ENCODE assay signal across 14 mouse cellular contexts in genomic region chr5:113889912-113890311, GRCm38 (mm10). TPM values are rescaled to one million over a fixed set of nuclear protein-coding genes. Genes with fewer than 3 reads are reported as not detected.
DNase-seq lines count a peak whose midpoint lies in the region; ATAC-seq lines count a peak whose summit lies in the region.
"Had no signal": no experiment of that assay in that cellular context is flagged by ENCODE, and none has a peak within 500 bp of the region (broad histone marks: within the 10 kb centered on the region; RNA-seq: fewer than 3 reads in every experiment).

No protein-coding gene starts in this region.

- H3K4me3 ChIP-seq in forebrain, embryonic 16.5 days (replicated peaks; ENCODE audit: low read length): no peak overlapping the region
- no peak overlapping the region for H3K4me3 ChIP-seq in forebrain, embryonic 11.5 days (ENCODE audit: low read depth, low read length)
- H3K4me3 ChIP-seq in hindbrain, embryonic 11.5 days (ENCODE audit: low read depth, low read length): no peak overlapping the region
- no peak overlapping the region for H3K4me3 ChIP-seq in hindbrain, embryonic 16.5 days (ENCODE audit: low read length)
- no peak overlapping the region for H3K4me3 ChIP-seq in lung, embryonic 15.5 days
- no peak overlapping the region for H3K4me3 ChIP-seq in intestine, embryonic 15.5 days (replicated peaks)

- DNase-seq in forebrain, embryonic 11.5 days (ENCODE audit: low spot score): no peak
- DNase-seq in hindbrain, embryonic 11.5 days (ENCODE audit: low spot score): peak; percentile 6
- DNase-seq in lung, postnatal 10 days: no peak
- DNase-seq: adrenal gland, postnatal 25 days; B cell, adult 2 months; cerebellum, postnatal 14 days; layer of hippocampus, adult 9-11 months; thymus, postnatal 25 days had no signal

- no peaks in the 10 kb centered on the region for H3K9me3 ChIP-seq in forebrain, embryonic 16.5 days (ENCODE audit: control insufficient read depth, low read length)
- H3K9me3 ChIP-seq in forebrain, embryonic 11.5 days (ENCODE audit: control insufficient read depth, low read length): no peaks in the 10 kb centered on the region
- H3K9me3 ChIP-seq in hindbrain, embryonic 11.5 days (ENCODE audit: control insufficient read depth, low read length): no peaks in the 10 kb centered on the region
- H3K9me3 ChIP-seq in hindbrain, embryonic 16.5 days (ENCODE audit: control insufficient read depth, low read length): no peaks in the 10 kb centered on the region
- no peaks in the 10 kb centered on the region for H3K9me3 ChIP-seq in lung, embryonic 15.5 days
- H3K9me3 ChIP-seq in intestine, embryonic 15.5 days: no peaks in the 10 kb centered on the region

- no peak overlapping the region for H3K9ac ChIP-seq in forebrain, embryonic 16.5 days (replicated peaks; ENCODE audit: low read depth, low read length)
- H3K9ac ChIP-seq in forebrain, embryonic 11.5 days (ENCODE audit: low read length): no peak overlapping the region
- no peak overlapping the region for H3K9ac ChIP-seq in hindbrain, embryonic 11.5 days (ENCODE audit: low read depth, low read length)
- no peak overlapping the region for H3K9ac ChIP-seq in hindbrain, embryonic 16.5 days (ENCODE audit: low read depth, low read length)
- H3K9ac ChIP-seq in lung, embryonic 15.5 days: no peak overlapping the region
- H3K9ac ChIP-seq in intestine, embryonic 15.5 days: no peak overlapping the region

- H3K4me1 ChIP-seq in forebrain, embryonic 16.5 days (replicated peaks; ENCODE audit: control insufficient read depth, insufficient read depth, low read length): peaks cover 47% of the 10 kb centered on the region
- peaks cover 15% of the 10 kb centered on the region; the same call in 1 of the 2 replicates for H3K4me1 ChIP-seq in forebrain, embryonic 11.5 days (replicated peaks; ENCODE audit: control insufficient read depth, insufficient read depth, low read length)
- H3K4me1 ChIP-seq in hindbrain, embryonic 11.5 days (replicated peaks; ENCODE audit: control insufficient read depth, insufficient read depth, low read length): peaks cover 13% of the 10 kb centered on the region
- peaks cover 24% of the 10 kb centered on the region for H3K4me1 ChIP-seq in hindbrain, embryonic 16.5 days (ENCODE audit: control insufficient read depth, insufficient read depth, low read depth, low read length)
- peaks cover 64% of the 10 kb centered on the region for H3K4me1 ChIP-seq in lung, embryonic 15.5 days
- peaks cover 40% of the 10 kb centered on the region for H3K4me1 ChIP-seq in intestine, embryonic 15.5 days (replicated peaks)

- no peaks in the 10 kb centered on the region for H3K27me3 ChIP-seq in forebrain, embryonic 16.5 days (replicated peaks; ENCODE audit: control insufficient read depth, insufficient read depth, low read length)
- H3K27me3 ChIP-seq in forebrain, embryonic 11.5 days (ENCODE audit: control insufficient read depth, insufficient read depth, low read length): no peaks in the 10 kb centered on the region
- H3K27me3 ChIP-seq in hindbrain, embryonic 11.5 days (ENCODE audit: control insufficient read depth, insufficient read depth, low read length): no peaks in the 10 kb centered on the region
- H3K27me3 ChIP-seq in hindbrain, embryonic 16.5 days (replicated peaks; ENCODE audit: control insufficient read depth, insufficient read depth, low read length): no peaks in the 10 kb centered on the region
- no peaks in the 10 kb centered on the region for H3K27me3 ChIP-seq in lung, embryonic 15.5 days
- H3K27me3 ChIP-seq in intestine, embryonic 15.5 days (replicated peaks): no peaks in the 10 kb centered on the region

- no peak for ATAC-seq in forebrain, embryonic 16.5 days
- ATAC-seq in forebrain, embryonic 11.5 days (replicated peaks; ENCODE audit: low FRiP score): no peak
- no peak for ATAC-seq in hindbrain, embryonic 11.5 days (ENCODE audit: low FRiP score)
- no peak for ATAC-seq in hindbrain, embryonic 16.5 days
- ATAC-seq in lung, embryonic 15.5 days (ENCODE audit: borderline replicate concordance, extremely low read depth, low FRiP score, low TSS enrichment): no peak
- no peak for ATAC-seq in intestine, embryonic 15.5 days
- no peak for ATAC-seq in megakaryocyte progenitor cell, adult 5-6 weeks (replicated peaks; ENCODE audit: poor library complexity)

- H3K36me3 ChIP-seq in forebrain, embryonic 16.5 days (ENCODE audit: control insufficient read depth, insufficient read depth): no peaks in the 10 kb centered on the region
- H3K36me3 ChIP-seq in forebrain, embryonic 11.5 days (ENCODE audit: control insufficient read depth, insufficient read depth, low read length): no peaks in the 10 kb centered on the region
- no peaks in the 10 kb centered on the region for H3K36me3 ChIP-seq in hindbrain, embryonic 11.5 days (ENCODE audit: control insufficient read depth, insufficient read depth, low read length)
- H3K36me3 ChIP-seq in hindbrain, embryonic 16.5 days (ENCODE audit: control insufficient read depth, insufficient read depth, low read length): no peaks in the 10 kb centered on the region
- no peaks in the 10 kb centered on the region for H3K36me3 ChIP-seq in lung, embryonic 15.5 days
- H3K36me3 ChIP-seq in intestine, embryonic 15.5 days: no peaks in the 10 kb centered on the region

- H3K27ac ChIP-seq in forebrain, embryonic 16.5 days (ENCODE audit: low read length): peak overlapping the region; percentile 20; the same call in 1 of the 2 replicates
- no peak overlapping the region for H3K27ac ChIP-seq in forebrain, embryonic 11.5 days (ENCODE audit: low read depth, low read length)
- no peak overlapping the region for H3K27ac ChIP-seq in hindbrain, embryonic 11.5 days (ENCODE audit: low read depth, low read length)
- no peak overlapping the region for H3K27ac ChIP-seq in hindbrain, embryonic 16.5 days (ENCODE audit: low read depth, low read length)
- H3K27ac ChIP-seq in lung, embryonic 15.5 days: peak overlapping the region; percentile 64
- H3K27ac ChIP-seq in intestine, embryonic 15.5 days: peak overlapping the region; percentile 69; the same call in 1 of the 2 replicates

- no peak overlapping the region for H3K4me2 ChIP-seq in forebrain, embryonic 16.5 days (ENCODE audit: low read length)
- H3K4me2 ChIP-seq in forebrain, embryonic 11.5 days (ENCODE audit: low read depth, low read length, severe bottlenecking): no peak overlapping the region
- no peak overlapping the region for H3K4me2 ChIP-seq in hindbrain, embryonic 11.5 days (replicated peaks; ENCODE audit: low read depth, low read length)
- no peak overlapping the region for H3K4me2 ChIP-seq in hindbrain, embryonic 16.5 days (ENCODE audit: low read length)
- no peak overlapping the region for H3K4me2 ChIP-seq in lung, embryonic 15.5 days
- H3K4me2 ChIP-seq in intestine, embryonic 15.5 days (replicated peaks): no peak overlapping the region
- H3K4me2 ChIP-seq: liver, embryonic 11.5 days had no signal

- 66% methylated on average over 4 of the region's 4 CpGs for WGBS in forebrain, embryonic 16.5 days
- WGBS in forebrain, embryonic 11.5 days: 61% methylated on average over 4 of the region's 4 CpGs
- 49% methylated on average over 4 of the region's 4 CpGs for WGBS in hindbrain, embryonic 11.5 days
- WGBS in hindbrain, embryonic 16.5 days: 45% methylated on average over 4 of the region's 4 CpGs
- 37% methylated on average over 4 of the region's 4 CpGs for WGBS in lung, embryonic 15.5 days
- WGBS in intestine, embryonic 15.5 days: 37% methylated on average over 4 of the region's 4 CpGs

RNA-seq across cellular contexts. Expression of gene Coro1c, which starts 18.6 kb away (rescaled TPM):
- polyA plus RNA-seq in forebrain, embryonic 16.5 days (2015; fragmentation: Nextera tagmentation; extraction: Ambion mirVana): 230 and 234 TPM in 2 replicates
- 231 and 246 TPM in 2 replicates for polyA plus RNA-seq in forebrain, embryonic 11.5 days (2014; fragmentation: Nextera tagmentation; extraction: Ambion mirVana)
- polyA plus RNA-seq in hindbrain, embryonic 11.5 days (2014; fragmentation: Nextera tagmentation; extraction: Ambion mirVana): 192 and 230 TPM in 2 replicates
- polyA plus RNA-seq in hindbrain, embryonic 16.5 days (2015; fragmentation: Nextera tagmentation; extraction: Ambion mirVana): 176 and 191 TPM in 2 replicates
- 143 and 144 TPM in 2 replicates for polyA plus RNA-seq in lung, embryonic 15.5 days (2015; fragmentation: Nextera tagmentation; extraction: Ambion mirVana)
- 167 and 173 TPM in 2 replicates for polyA plus RNA-seq in intestine, embryonic 15.5 days (2015; fragmentation: Nextera tagmentation; extraction: Ambion mirVana)
- total RNA-seq in megakaryocyte progenitor cell, adult 5-6 weeks (2015): 59.7 and 63.9 TPM in 2 replicates
- total RNA-seq in megakaryocyte progenitor cell, adult 5-6 weeks (2017): 81.8 and 83.9 TPM in 2 replicates

RNA-seq across cellular contexts. Expression of gene Selplg, which starts 57.5 kb away (rescaled TPM):
- 1.8 and 2.0 TPM in 2 replicates for polyA plus RNA-seq in forebrain, embryonic 16.5 days (2015; fragmentation: Nextera tagmentation; extraction: Ambion mirVana)
- polyA plus RNA-seq in forebrain, embryonic 11.5 days (2014; fragmentation: Nextera tagmentation; extraction: Ambion mirVana): 0.67 and 1.4 TPM in 2 replicates
- polyA plus RNA-seq in hindbrain, embryonic 11.5 days (2014; fragmentation: Nextera tagmentation; extraction: Ambion mirVana): 0.96 and 1.0 TPM in 2 replicates
- polyA plus RNA-seq in hindbrain, embryonic 16.5 days (2015; fragmentation: Nextera tagmentation; extraction: Ambion mirVana): 1.9 and 2.5 TPM in 2 replicates
- 4.6 and 8.2 TPM in 2 replicates for polyA plus RNA-seq in lung, embryonic 15.5 days (2015; fragmentation: Nextera tagmentation; extraction: Ambion mirVana)
- 3.4 and 4.4 TPM in 2 replicates for polyA plus RNA-seq in intestine, embryonic 15.5 days (2015; fragmentation: Nextera tagmentation; extraction: Ambion mirVana)
- 244 and 245 TPM in 2 replicates for total RNA-seq in megakaryocyte progenitor cell, adult 5-6 weeks (2015)
- 82.0 and 99.0 TPM in 2 replicates for total RNA-seq in megakaryocyte progenitor cell, adult 5-6 weeks (2017)

Comparison
In these comparisons a context has a peak if more than half of its experiments do, and no peak if none do; other contexts are left out.
1. H3K27ac ChIP-seq: peak in forebrain, embryonic 16.5 days (single experiment), lung, embryonic 15.5 days (single experiment) and intestine, embryonic 15.5 days (single experiment); none in forebrain, embryonic 11.5 days (single experiment), hindbrain, embryonic 11.5 days (single experiment) and hindbrain, embryonic 16.5 days (single experiment).